Mouse (Mus musculus): Measurements from ENCODE around the gene Plxna1. TPM values are rescaled to one million over a fixed set of nuclear protein-coding genes. Genes with fewer than 3 reads are reported as not detected.

The Plxna1 gene
- polyA plus RNA-seq, 1 experiment from 2014 or later = 46.0 TPM

GRCm38 (mm10) chr6:89345486-89345785 lies 17.0 kb downstream of the Plxna1 start:
- WGBS = 73% methylated on average over 3 of the region's 3 CpGs
- Histone ChIP-seq H3K9ac (no peak overlapping the region), H3K27me3 (replicated peaks) (no peaks in the 10 kb centered on the region), H3K9me3 (no peaks in the 10 kb centered on the region), H3K27ac (no peak overlapping the region), H3K4me3 (no peak overlapping the region), H3K36me3 (peaks cover 68% of the 10 kb centered on the region), H3K4me2 (replicated peaks) (no peak overlapping the region), H3K4me1 (peaks cover 24% of the 10 kb centered on the region)
- ATAC-seq (ENCODE audit: low FRiP score, low read depth) = no peak

- H3K36me3 ChIP-seq = peaks cover 69% of the 10 kb centered on the region
- 0 out of 2 replicates have a peak overlapping the region, but pooled peaks have one; percentile 33 for H3K9ac ChIP-seq
- peak; percentile 29 for ATAC-seq (ENCODE audit: low FRiP score, low read depth)
- no peak overlapping the region for H3K4me2 ChIP-seq (replicated peaks)
- H3K27ac ChIP-seq = no peak overlapping the region; the same call in 1 of the 2 replicates
- H3K27me3 ChIP-seq (replicated peaks) = no peaks in the 10 kb centered on the region
- H3K4me3 ChIP-seq = no peak overlapping the region
- H3K9me3 ChIP-seq = no peaks in the 10 kb centered on the region
- 51% methylated on average over 10 of the region's 10 CpGs for WGBS
- peaks cover 22% of the 10 kb centered on the region for H3K4me1 ChIP-seq
Observed at GRCm38 (mm10) chr6:89344613-89345485, 17.6 kb downstream of the Plxna1 start.

DNA sequence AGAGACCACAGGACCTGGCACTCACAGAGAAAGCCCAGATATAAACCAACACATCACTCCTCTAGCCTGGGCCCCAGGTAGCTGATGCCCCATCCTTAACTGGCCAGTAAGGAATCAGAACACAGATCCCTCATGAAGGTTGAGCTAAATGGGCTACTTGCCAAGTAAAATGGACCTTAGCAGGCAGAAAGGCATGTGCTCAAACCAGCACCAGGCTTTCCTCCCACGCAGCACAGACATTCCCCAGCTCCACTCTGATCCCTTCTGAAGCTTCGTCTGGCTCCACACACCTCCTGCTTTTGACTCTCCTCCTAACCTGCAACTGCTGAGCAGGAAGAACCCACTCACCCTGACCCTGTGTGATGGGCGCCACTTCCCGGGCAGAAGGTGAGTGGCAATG lies 20.4 kb downstream of the Plxna1 start:
- no peak for ATAC-seq (ENCODE audit: low FRiP score, low read depth)
- Histone ChIP-seq H3K36me3 (peaks cover 69% of the 10 kb centered on the region), H3K4me3 (no peak overlapping the region), H3K4me2 (replicated peaks) (no peak overlapping the region), H3K27me3 (replicated peaks) (no peaks in the 10 kb centered on the region), H3K9me3 (no peaks in the 10 kb centered on the region), H3K27ac (no peak overlapping the region), H3K4me1 (peaks cover 16% of the 10 kb centered on the region), H3K9ac (no peak overlapping the region)
- WGBS = 90% methylated on average over 4 of the region's 4 CpGs

DNA sequence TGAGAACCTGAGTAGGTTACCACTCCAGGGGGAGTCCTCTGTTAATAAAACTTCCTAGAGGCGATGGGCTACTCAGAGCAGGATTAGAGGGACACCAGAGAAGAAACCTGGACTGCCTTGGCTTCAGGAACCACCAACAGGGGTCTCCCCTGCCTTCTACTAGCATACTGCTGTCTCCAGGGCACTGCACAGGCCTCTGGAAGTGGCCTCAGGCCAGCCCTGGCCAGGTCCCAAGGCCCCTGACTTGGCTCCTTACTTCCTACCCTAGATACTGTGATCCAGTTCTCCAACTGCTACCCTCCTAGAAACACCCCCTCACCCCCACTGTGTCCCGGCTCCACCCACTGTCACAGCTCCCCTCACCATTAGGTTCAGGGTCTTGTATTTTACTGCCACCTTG lies 23.0 kb downstream of the Plxna1 start:
- Histone ChIP-seq H3K9ac (no peak overlapping the region), H3K4me1 (peaks cover 8% of the 10 kb centered on the region), H3K36me3 (peaks cover 95% of the 10 kb centered on the region), H3K27me3 (replicated peaks) (no peaks in the 10 kb centered on the region), H3K4me2 (replicated peaks) (no peak overlapping the region), H3K27ac (no peak overlapping the region), H3K4me3 (no peak overlapping the region), H3K9me3 (no peaks in the 10 kb centered on the region)
- no peak for ATAC-seq (ENCODE audit: low FRiP score, low read depth)
- 87% methylated on average over 2 of the region's 2 CpGs for WGBS

GRCm38 (mm10) chr6:89338733-89339132 lies 23.7 kb downstream of the Plxna1 start:
- H3K4me1 ChIP-seq = peaks cover 14% of the 10 kb centered on the region
- no peak overlapping the region for H3K4me2 ChIP-seq (replicated peaks)
- H3K9me3 ChIP-seq = no peaks in the 10 kb centered on the region
- H3K27ac ChIP-seq = no peak overlapping the region
- no peak overlapping the region for H3K9ac ChIP-seq
- WGBS = 95% methylated on average over 8 of the region's 8 CpGs
- no peak for ATAC-seq (ENCODE audit: low FRiP score, low read depth)
- H3K4me3 ChIP-seq = no peak overlapping the region
- H3K36me3 ChIP-seq = peaks cover 99% of the 10 kb centered on the region
- no peaks in the 10 kb centered on the region for H3K27me3 ChIP-seq (replicated peaks)

GRCm38 (mm10) chr6:89337574-89337973 lies 24.8 kb downstream of the Plxna1 start:
- H3K9me3 ChIP-seq = no peaks in the 10 kb centered on the region
- H3K4me2 ChIP-seq (replicated peaks) = no peak overlapping the region
- WGBS = 82% methylated on average over 9 of the region's 9 CpGs
- H3K27ac ChIP-seq = no peak overlapping the region
- H3K4me1 ChIP-seq = peaks cover 17% of the 10 kb centered on the region
- H3K9ac ChIP-seq = no peak overlapping the region
- no peak for ATAC-seq (ENCODE audit: low FRiP score, low read depth)
- no peaks in the 10 kb centered on the region for H3K27me3 ChIP-seq (replicated peaks)
- H3K36me3 ChIP-seq = peaks cover 98% of the 10 kb centered on the region
- no peak overlapping the region for H3K4me3 ChIP-seq

GRCm38 (mm10) chr6:89333964-89334702 lies 28.3 kb downstream of the Plxna1 start:
- WGBS = 54% methylated on average over 12 of the region's 12 CpGs
- H3K4me3 ChIP-seq = no peak overlapping the region
- no peaks in the 10 kb centered on the region for H3K9me3 ChIP-seq
- no peak overlapping the region for H3K9ac ChIP-seq
- peak overlapping the region; percentile 1; the same call in 1 of the 2 replicates for H3K4me2 ChIP-seq (replicated peaks)
- H3K4me1 ChIP-seq = peaks cover 17% of the 10 kb centered on the region
- ATAC-seq (ENCODE audit: low FRiP score, low read depth) = peak; percentile 90
- H3K36me3 ChIP-seq = peaks cover 98% of the 10 kb centered on the region
- H3K27me3 ChIP-seq (replicated peaks) = no peaks in the 10 kb centered on the region
- no peak overlapping the region for H3K27ac ChIP-seq

DNA sequence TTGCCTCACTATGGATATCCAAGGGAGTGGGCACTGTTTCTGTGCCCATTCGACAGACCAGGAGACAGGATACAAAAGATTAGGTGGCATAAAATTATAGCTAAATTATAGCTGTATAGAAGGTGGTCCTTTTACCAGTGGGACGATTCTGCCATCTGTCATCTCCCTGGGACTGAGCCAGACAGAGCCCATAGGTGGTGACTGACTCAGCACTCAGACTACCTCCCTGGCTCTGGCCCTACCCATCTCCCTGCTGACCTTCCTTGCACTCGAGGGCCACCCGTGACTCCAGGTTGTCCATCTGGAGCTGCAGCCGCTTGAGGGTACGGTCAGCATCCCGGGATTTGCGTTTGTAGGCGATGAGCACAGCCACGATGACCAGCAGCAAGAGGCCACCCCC lies 31.5 kb downstream of the Plxna1 start:
- ATAC-seq (ENCODE audit: low FRiP score, low read depth) = no peak
- WGBS = 97% methylated on average over 10 of the region's 10 CpGs
- Histone ChIP-seq H3K27ac (no peak overlapping the region), H3K27me3 (replicated peaks) (no peaks in the 10 kb centered on the region), H3K4me2 (replicated peaks) (no peak overlapping the region), H3K9me3 (no peaks in the 10 kb centered on the region), H3K36me3 (peaks cover 97% of the 10 kb centered on the region), H3K4me1 (peaks cover 17% of the 10 kb centered on the region), H3K4me3 (no peak overlapping the region), H3K9ac (no peak overlapping the region)

DNA sequence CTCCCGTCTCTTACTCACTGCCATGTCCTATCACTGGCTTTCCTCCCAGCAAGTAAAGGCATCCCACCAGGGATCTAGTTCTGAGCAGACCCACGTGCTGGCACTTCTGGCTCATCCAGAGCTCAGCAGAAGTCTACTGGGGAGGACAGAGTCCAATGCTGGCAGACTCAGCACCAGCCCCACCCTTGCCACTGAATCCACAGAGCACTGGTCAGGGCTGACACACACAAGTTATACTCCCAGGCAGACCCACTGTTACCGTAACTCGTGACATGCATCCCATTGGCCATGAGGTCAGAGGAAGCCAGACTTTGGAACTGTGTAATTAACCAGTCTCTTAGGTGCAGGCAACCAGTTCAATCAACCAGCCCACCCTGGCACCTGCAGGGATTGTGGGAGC lies 33.8 kb downstream of the Plxna1 start:
- Histone ChIP-seq H3K9ac (0 out of 2 replicates have a peak overlapping the region, but pooled peaks have one; percentile 26), H3K27ac (no peak overlapping the region), H3K4me3 (no peak overlapping the region), H3K4me2 (replicated peaks) (no peak overlapping the region), H3K4me1 (peaks cover 3% of the 10 kb centered on the region), H3K36me3 (peaks cover 94% of the 10 kb centered on the region), H3K9me3 (no peaks in the 10 kb centered on the region), H3K27me3 (replicated peaks) (no peaks in the 10 kb centered on the region)
- WGBS = 92% methylated on average over 4 of the region's 4 CpGs
- no peak for ATAC-seq (ENCODE audit: low FRiP score, low read depth)

DNA sequence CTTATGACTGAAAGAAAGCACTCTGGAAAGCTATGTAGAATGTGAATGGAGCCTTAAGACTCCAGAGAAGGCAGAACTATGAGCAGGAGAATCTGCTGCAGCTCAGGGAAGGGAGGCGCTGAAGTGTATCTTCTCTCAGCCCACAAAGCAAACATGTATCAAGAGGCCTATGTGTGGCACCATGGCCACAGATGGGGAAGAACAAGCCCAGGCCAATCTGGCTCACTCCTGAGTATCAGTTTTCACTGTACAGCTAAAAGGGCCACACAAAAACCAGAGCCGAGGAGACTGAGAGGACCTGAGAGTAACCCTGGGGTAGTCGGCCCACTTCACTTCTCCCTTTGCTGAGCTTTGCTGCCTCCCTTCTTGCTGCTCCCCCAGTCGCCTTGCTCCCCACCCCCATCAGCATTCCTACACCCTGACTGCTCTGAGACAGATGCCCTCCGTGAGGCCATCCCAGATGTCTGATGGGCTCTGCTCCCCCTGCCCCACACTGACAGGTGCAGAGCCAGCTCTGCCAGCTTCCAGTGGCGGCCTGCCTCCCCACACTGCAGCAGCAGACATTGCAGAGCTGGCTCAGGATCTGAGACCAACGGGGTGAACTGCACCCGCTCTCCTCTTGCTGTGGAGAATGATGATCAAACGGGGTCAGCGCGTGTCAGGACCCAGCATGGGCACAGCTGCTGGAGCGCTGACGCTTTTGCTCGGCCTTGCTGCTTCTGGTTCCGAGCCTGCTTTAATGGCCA lies 34.5 kb downstream of the Plxna1 start:
- Histone ChIP-seq H3K4me1 (no peaks in the 10 kb centered on the region), H3K4me2 (replicated peaks) (no peak overlapping the region), H3K9me3 (no peaks in the 10 kb centered on the region), H3K36me3 (peaks cover 94% of the 10 kb centered on the region), H3K4me3 (no peak overlapping the region), H3K27me3 (replicated peaks) (no peaks in the 10 kb centered on the region), H3K27ac (no peak overlapping the region), H3K9ac (0 out of 2 replicates have a peak overlapping the region, but pooled peaks have one; percentile 26)
- 68% methylated on average over 15 of the region's 15 CpGs for WGBS
- no peak for ATAC-seq (ENCODE audit: low FRiP score, low read depth)

- Histone ChIP-seq H3K9ac (no peak overlapping the region), H3K4me1 (no peaks in the 10 kb centered on the region), H3K36me3 (peaks cover 94% of the 10 kb centered on the region), H3K27ac (no peak overlapping the region), H3K27me3 (replicated peaks) (no peaks in the 10 kb centered on the region), H3K4me2 (replicated peaks) (no peak overlapping the region), H3K9me3 (no peaks in the 10 kb centered on the region), H3K4me3 (no peak overlapping the region)
- ATAC-seq (ENCODE audit: low FRiP score, low read depth) = no peak
- WGBS = 97% methylated on average over 4 of the region's 4 CpGs
Observed at GRCm38 (mm10) chr6:89324842-89325241, 37.6 kb downstream of the Plxna1 start.

GRCm38 (mm10) chr6:89315263-89315662 lies 47.2 kb downstream of the Plxna1 start:
- H3K4me2 ChIP-seq (replicated peaks) = no peak overlapping the region
- no peak for ATAC-seq (ENCODE audit: low FRiP score, low read depth)
- H3K4me3 ChIP-seq = no peak overlapping the region
- H3K36me3 ChIP-seq = peaks cover 38% of the 10 kb centered on the region
- WGBS = 25% methylated on average over 4 of the region's 4 CpGs
- peaks cover 12% of the 10 kb centered on the region; the same call in 1 of the 2 replicates for H3K4me1 ChIP-seq
- no peaks in the 10 kb centered on the region for H3K27me3 ChIP-seq (replicated peaks)
- H3K9ac ChIP-seq = no peak overlapping the region
- H3K9me3 ChIP-seq = no peaks in the 10 kb centered on the region
- no peak overlapping the region for H3K27ac ChIP-seq
